Mouse (Mus musculus): ENCODE measurements around the gene Cep164. TPM values are rescaled to one million over a fixed set of nuclear protein-coding genes. Genes with fewer than 3 reads are reported as not detected.
"Not testable (repeated sequence)": the region's sequence is repeated elsewhere in the genome, so short reads cannot be mapped to it uniquely, and the experiment has no call there.

Gene Cep164
- total RNA-seq (2017) = 10.1 and 12.0 TPM in 2 replicates

DNA sequence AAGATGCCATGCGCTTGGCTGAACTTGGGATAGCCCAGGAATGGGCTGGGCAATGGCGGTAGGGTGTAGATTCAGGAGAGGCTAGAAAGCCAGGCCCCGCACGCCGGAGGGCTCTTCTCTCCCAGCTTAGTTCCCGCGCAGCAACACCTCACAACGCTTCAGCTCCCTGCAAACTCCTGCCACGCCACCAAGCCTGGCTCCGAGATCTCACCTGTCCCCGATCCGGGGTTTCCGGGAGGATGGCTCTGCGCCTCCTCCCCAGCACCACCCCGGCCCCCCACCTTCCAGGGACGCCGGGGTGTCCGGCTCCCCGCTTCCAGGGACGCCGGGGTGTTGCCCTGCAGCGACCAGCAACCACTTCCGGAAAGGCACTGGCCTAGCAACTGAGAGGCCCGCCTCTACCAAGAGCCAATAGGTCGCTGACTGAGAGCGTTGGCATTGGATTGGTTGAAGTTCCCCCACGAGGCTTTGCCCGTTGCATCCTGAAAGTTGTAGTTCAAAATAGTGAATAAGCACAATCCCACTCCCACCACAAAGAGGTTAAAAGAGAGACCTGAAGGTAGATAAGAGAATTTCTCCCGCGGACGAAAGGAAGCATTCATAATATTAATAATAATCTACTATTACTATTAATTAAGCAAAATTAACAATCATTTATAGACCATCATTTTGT, at the start of gene Cep164:
Cep164 (minus strand) TSS at position 401 of the 673 bp plus-strand sequence.
- ATAC-seq (replicated peaks in 1 of 2; ENCODE audit: insufficient read depth in 1 of 2, low FRiP score in 2 of 2, low TSS enrichment in 1 of 2, low read depth in 1 of 2, poor library complexity in 2 of 2, severe bottlenecking in 2 of 2) = peak; percentile 95 to 99

DNA sequence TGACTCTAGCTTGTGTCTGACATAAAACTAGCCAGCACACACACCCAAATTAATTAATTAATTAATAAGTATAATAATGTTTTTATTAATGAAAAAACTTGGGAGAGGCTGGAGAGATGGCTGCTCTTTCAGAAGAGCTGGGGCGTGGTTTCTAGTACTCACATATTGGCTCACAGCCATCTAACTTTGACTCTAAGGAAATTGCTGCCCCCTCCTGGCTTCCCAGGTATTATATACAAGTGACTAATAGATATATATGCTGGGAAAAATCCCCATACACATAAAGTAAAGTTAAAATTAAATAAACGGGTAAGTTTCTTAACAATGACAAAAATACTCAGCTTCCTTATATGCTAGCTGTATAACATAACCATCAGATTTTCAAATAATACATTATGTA, 49.4 kb upstream of the Cep164 start:
- no peak for ATAC-seq (replicated peaks in 1 of 2; ENCODE audit: insufficient read depth in 1 of 2, low FRiP score in 2 of 2, low TSS enrichment in 1 of 2, low read depth in 1 of 2, poor library complexity in 2 of 2, severe bottlenecking in 2 of 2)

DNA sequence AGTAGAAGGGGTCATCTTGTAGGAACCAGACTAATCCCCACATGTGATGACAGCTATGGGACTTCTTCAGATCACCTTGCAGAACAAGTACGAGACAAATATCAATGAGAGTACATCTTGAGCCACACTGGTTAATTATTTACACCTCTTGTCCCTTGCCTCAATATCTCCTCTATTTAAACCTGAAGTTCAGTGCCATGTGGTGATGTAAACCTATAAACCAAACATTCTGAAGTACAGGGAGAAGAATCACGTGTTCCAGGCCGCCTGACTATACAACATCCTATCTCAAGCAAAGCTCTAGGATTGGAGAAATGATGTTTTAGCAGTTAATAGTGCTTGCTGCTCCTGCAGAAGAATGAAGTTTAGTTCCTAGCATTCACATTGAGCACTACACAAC, 41.8 kb upstream of the Cep164 start:
- ATAC-seq (replicated peaks in 1 of 2; ENCODE audit: insufficient read depth in 1 of 2, low FRiP score in 2 of 2, low TSS enrichment in 1 of 2, low read depth in 1 of 2, poor library complexity in 2 of 2, severe bottlenecking in 2 of 2) = no peak

DNA sequence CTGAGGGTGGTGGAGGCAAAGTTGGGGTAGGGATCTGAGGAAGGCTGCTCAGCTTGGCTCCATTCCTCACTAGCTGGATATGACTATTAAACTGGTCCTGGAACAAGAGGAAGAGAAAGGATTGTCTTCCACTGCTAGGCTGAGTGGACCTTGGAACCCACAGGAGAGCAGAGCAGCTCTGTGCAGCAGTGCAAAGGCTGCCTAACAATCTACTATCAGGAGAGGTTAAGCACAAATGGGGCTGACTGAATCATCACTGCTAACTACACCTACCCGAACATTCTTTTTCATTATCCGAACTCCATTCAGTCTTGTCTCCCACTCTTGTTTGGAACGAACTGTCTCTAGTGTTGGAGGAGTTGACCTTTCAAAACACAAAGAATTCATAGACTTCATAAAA, 40.7 kb upstream of the Cep164 start:
- no peak for ATAC-seq (replicated peaks in 1 of 2; ENCODE audit: insufficient read depth in 1 of 2, low FRiP score in 2 of 2, low TSS enrichment in 1 of 2, low read depth in 1 of 2, poor library complexity in 2 of 2, severe bottlenecking in 2 of 2)

DNA sequence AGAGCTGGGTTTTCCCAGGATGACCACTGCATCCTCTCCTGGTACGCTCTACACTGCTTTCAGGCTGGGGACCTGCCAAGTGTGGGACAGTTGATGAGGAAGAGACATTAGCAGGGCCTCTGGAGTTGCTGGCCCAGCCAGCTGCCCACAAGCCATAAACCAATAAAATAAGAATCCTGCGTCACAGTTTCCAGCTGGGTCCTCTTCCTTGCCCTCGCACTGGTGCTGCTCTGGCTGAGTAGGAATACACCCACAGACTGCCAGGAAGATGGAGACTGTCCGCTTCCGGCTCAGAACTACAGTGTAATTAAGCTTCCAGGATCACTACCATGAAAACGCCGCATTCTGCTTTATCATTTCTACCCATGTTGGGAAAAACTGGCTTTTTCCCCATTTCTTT, 33.3 kb upstream of the Cep164 start:
- ATAC-seq (replicated peaks in 1 of 2; ENCODE audit: insufficient read depth in 1 of 2, low FRiP score in 2 of 2, low TSS enrichment in 1 of 2, low read depth in 1 of 2, poor library complexity in 2 of 2, severe bottlenecking in 2 of 2) = no peak

DNA sequence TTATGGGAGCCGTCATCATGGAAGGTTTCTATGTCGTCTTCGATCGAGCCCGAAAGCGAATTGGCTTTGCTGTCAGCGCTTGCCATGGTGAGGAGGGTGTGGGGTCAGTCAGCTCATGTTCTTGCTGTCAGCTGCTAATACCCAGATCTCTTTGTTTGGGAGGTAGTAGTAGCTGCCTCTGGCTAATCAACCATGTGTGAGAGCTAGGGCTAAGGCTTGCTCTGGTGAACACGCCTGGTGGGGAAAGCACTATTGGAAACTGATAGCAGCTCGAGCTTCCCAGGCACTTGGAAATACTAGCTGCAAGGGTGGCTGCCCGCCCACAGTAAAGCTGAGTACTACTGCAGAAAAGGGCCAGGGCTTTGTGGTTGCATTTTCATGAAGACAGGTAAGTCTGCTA, 30.9 kb upstream of the Cep164 start:
- no peak for ATAC-seq (replicated peaks in 1 of 2; ENCODE audit: insufficient read depth in 1 of 2, low FRiP score in 2 of 2, low TSS enrichment in 1 of 2, low read depth in 1 of 2, poor library complexity in 2 of 2, severe bottlenecking in 2 of 2)

DNA sequence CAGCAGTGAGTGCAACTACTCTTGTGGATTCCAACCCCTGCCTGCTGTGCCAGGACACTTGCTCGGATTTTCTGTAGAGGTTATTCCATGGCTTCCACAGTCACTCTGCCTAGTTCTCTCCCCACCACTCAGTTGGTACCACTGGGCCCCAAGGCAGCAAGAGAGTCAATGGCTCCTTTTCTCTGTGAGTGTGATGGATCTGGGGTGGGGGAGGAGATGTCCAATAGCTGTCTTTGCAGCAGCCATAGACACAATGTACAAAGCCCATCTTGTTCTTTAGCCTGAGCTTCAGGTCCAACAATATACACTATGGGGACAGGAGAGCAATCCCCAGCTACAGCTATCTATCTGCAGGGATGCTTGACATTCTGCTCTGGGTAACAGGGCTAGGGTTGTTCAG, 25.6 kb upstream of the Cep164 start:
- no peak for ATAC-seq (replicated peaks in 1 of 2; ENCODE audit: insufficient read depth in 1 of 2, low FRiP score in 2 of 2, low TSS enrichment in 1 of 2, low read depth in 1 of 2, poor library complexity in 2 of 2, severe bottlenecking in 2 of 2)

DNA sequence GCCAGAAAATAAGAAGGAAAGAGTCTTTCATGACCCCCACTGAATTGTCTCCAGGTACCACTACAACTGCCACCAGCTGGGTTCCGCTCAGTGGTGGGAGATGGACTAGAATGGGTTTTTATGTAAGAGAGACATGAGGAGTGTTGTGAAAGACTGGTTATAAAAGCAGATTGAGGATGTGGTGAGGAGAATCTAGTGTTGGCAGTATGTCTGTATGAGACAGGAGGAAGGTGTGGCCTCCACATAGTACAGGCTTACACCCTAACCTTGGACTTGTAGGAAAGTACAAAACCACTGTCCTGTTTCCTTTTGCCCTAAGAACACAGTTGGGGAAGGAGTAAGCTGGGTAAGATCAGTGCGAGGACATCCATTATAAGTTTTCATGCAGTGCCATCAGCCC, 25.2 kb upstream of the Cep164 start:
- peak; percentile 80 for ATAC-seq (replicated peaks in 1 of 2; ENCODE audit: insufficient read depth in 1 of 2, low FRiP score in 2 of 2, low TSS enrichment in 1 of 2, low read depth in 1 of 2, poor library complexity in 2 of 2, severe bottlenecking in 2 of 2)

DNA sequence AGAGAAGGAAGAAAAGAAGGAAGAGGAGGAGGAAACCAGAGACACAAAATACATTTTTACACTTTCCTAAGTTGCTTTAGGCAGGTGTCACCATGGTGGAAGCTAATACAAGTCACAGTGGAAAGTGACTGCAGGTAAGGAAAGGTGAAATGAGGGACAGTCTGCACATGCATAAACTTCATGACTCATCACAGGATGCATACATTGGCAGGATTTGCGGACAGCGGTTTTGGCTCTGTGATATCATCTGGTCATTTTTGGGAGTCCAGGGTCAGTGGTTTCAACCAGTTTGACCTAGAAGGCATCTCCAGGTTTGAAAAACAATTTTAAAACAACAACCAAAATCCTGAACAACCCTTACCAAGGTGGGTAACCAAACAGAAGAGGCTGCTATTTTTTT, 23.3 kb upstream of the Cep164 start:
- no peak for ATAC-seq (replicated peaks in 1 of 2; ENCODE audit: insufficient read depth in 1 of 2, low FRiP score in 2 of 2, low TSS enrichment in 1 of 2, low read depth in 1 of 2, poor library complexity in 2 of 2, severe bottlenecking in 2 of 2)

DNA sequence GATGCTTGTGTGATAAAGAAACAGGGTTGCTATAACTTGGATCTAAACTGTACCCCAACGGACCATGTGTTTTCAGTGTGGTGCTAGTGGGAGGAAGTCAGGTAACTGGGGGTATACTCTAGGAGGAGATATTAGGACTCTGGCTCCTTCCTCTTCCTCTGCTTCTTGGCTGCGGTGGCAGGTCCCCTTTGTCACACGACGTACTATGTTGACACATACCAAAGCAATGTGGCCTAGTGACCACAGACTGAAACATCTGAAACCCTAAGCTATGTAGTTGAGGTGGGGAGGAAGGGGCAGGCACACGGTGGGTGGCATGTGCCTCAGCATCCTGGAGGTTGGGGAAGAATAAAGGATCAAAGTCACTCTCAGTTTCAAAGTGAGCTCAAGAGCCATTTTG, 22.8 kb upstream of the Cep164 start:
- ATAC-seq (replicated peaks in 1 of 2; ENCODE audit: insufficient read depth in 1 of 2, low FRiP score in 2 of 2, low TSS enrichment in 1 of 2, low read depth in 1 of 2, poor library complexity in 2 of 2, severe bottlenecking in 2 of 2) = peak; percentile 35 to 56

DNA sequence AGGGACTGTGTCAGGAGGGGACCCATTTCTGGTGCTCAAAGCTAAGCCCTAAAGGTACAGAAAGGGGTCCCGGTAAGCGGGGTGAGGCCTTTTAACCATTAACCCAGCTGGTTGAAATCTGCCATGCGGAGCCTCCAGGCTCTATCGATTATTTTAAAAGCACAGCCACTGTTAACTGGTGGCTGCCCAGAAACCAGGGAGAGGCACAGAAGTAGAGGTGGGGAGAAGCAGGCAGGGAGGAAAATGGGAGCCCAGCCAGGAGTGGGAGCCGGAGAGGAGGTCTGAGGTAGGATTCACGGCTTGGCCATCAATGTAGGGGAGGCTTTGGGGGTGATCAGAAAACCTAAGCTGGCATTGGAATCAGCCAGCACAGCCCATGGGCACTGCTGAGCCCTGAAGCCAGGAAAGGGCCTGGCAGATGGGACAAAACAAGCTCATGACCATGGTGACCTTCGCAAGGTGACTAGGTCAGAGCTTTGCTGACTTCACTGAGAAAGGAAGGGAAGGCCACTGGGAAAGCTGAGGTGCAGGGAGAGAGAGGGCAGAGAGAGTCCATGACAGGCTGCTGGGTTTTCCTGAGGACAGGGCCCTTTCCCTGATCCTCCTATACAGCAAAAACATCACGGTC, 22.2 kb upstream of the Cep164 start:
- no peak for ATAC-seq (replicated peaks in 1 of 2; ENCODE audit: insufficient read depth in 1 of 2, low FRiP score in 2 of 2, low TSS enrichment in 1 of 2, low read depth in 1 of 2, poor library complexity in 2 of 2, severe bottlenecking in 2 of 2)

DNA sequence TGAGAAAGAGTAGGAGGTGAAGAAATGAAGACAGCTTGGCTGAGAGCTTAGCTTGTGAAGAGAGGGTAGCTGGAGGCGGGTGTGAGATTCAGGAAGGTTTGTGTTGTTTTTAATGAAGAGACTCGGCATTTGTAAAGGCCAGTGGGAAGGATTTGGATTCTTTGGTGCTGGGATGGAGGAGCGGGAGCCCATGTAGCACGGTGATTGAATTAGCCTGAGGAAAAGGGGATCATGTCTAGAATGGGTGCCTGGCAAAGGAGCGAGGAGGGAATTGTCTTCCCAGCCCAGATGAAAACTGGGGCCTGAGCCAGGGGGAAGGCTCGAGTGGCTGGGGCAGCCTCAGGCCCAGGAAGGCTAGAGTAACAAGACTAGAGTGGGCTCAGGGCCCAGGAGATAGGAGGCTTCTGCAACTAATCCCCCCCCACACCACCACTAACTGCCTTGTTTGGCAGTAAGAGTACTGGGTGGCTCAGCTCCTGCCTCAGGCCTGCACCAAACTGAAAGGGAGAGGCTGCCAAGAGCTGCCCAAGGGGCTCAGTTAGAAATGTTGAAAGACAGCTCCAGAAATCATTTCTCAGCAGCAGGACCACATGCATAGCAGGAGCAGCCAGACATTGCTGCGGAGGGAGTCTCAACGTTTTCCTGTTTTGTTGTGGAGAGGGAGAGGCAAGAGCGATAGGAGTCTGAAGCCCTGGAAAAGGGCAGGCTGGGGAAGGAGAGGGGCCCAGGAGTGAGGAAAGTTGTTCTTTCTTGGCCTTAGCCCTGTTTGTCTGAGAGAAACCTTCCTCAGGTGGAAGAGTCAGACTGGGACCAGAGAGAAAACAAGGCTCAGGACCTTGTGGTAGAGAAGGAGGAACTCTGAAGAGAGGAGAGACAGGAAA, 21.3 kb upstream of the Cep164 start:
- ATAC-seq (replicated peaks in 1 of 2; ENCODE audit: insufficient read depth in 1 of 2, low FRiP score in 2 of 2, low TSS enrichment in 1 of 2, low read depth in 1 of 2, poor library complexity in 2 of 2, severe bottlenecking in 2 of 2) = no peak

DNA sequence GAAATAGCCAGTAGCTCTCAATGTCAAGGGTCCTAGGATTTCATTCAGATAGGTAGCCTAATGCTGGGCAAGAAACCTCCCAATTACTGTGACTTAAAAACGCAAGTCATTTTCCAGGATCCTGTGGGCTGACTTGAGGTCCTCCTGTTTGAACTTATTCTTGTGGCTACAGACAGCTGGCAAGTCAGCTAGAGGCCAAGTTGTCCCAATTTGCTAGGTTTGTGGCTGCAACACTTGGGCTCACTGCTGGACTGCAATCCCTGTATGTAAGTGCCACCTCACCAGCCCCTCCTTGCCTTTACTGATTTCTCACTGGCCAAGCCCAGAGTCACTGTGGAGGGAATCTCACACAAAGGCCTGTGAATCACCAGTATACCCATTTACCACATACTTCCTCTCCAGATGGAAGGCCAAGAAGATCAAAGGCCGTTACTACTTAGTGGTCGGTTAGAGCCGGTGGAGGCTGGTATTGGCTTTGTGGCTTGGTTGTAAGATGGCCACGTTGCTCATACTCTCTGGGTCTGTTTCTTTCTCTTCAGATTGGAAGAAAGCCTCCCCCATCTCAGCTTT, 18.5 kb upstream of the Cep164 start:
- ATAC-seq (replicated peaks in 1 of 2; ENCODE audit: insufficient read depth in 1 of 2, low FRiP score in 2 of 2, low TSS enrichment in 1 of 2, low read depth in 1 of 2, poor library complexity in 2 of 2, severe bottlenecking in 2 of 2) = peak; percentile 56 to 65

DNA sequence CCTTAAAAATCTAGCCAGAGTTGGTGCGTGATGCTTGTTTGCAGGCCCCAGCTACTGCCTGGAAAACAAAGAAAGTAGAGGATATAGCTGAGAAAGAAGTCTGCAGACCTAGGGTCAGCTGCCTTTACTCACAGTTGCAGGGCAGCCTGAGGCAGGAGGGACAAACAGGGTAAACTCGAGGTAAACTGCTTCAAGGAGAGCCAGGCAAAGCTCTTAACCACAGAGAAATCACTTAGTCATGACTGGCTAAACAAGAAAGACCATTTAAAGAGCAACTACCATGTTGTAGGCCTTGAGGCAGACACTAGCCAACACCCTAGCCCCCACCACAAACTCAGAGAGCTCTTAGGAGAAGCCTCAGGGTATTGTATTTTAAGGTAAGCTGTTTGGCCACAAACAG, 17.7 kb upstream of the Cep164 start:
- not testable (repeated sequence) for ATAC-seq (replicated peaks in 1 of 2; ENCODE audit: insufficient read depth in 1 of 2, low FRiP score in 2 of 2, low TSS enrichment in 1 of 2, low read depth in 1 of 2, poor library complexity in 2 of 2, severe bottlenecking in 2 of 2)

DNA sequence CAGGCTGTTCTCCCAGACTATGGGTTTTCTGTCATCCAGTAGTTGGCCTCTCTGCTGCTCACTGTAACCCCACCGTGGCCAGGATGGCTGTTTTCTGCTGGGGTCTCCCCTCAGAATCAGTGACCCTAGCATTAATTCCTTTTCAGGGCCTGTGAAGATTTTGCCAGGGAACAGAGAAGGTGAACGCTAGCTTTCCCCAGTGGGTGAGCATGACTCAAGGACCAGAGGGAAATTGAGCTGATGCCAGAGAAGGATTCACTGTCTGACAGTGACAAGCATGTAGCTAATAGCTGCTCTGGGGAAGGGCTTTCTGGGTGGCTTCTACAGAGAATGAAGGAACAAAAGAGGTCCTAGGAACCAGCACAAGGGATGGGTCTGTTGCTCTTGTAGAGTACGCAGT, 17.1 kb upstream of the Cep164 start:
- no peak for ATAC-seq (replicated peaks in 1 of 2; ENCODE audit: insufficient read depth in 1 of 2, low FRiP score in 2 of 2, low TSS enrichment in 1 of 2, low read depth in 1 of 2, poor library complexity in 2 of 2, severe bottlenecking in 2 of 2)

DNA sequence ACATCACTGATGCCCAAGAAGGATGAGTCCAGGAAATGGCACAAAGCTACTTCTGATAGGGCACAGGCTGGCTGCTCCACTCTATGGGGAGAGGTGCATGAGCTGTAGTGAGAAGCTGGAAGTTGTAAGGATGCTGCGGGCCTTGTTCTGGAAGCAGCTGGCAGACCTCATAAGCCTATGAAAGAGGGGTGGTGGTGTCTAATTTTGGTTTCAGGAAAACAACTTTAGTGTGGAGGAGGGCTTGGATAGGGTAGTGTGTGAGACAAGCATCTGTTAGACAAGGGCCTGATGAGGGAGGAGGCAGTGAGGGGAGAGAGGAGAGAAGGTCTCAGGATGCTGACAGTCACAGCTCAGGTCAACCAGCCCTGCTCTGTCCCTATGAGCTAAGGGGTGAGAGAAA, 15.3 kb upstream of the Cep164 start:
- no peak for ATAC-seq (replicated peaks in 1 of 2; ENCODE audit: insufficient read depth in 1 of 2, low FRiP score in 2 of 2, low TSS enrichment in 1 of 2, low read depth in 1 of 2, poor library complexity in 2 of 2, severe bottlenecking in 2 of 2)

DNA sequence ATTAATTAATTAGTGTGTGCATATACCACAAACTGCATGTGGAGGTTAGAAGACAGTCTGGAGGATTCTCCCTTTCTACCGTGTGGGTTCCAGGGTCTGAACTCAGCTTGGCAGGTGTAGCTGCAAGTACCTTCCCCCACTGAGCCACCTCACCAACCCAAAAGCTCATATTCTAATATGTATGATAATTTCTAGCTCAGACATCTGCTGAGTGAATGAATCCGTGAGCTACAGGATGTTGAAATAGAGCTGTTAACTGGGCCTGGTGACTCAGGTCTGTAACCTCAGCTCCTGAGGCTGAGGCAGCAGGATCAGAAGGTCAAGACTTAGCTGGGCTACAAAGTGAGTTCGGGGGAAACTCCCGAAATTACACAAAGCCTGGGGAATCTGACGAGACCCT, 14.5 kb upstream of the Cep164 start:
- no peak for ATAC-seq (replicated peaks in 1 of 2; ENCODE audit: insufficient read depth in 1 of 2, low FRiP score in 2 of 2, low TSS enrichment in 1 of 2, low read depth in 1 of 2, poor library complexity in 2 of 2, severe bottlenecking in 2 of 2)

DNA sequence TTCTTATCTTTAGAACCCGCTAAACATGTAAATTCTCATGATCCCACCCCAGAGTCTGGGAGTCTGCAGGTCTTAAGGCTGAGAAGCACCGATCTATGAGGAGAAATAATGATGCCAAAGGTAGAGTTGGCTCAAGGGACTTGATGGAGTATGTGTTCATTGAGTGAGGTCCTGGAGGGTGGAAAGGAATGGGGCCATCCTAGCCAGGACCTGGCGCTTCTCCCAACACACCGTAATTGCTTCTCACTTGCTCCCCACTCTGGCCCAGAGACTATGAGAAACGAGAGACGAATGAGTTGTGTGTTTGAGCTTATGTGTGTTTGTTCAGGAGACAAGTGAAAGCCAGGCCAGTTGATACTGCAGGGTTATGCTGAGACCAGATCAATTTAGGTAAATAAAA, 13.0 kb upstream of the Cep164 start:
- ATAC-seq (replicated peaks in 1 of 2; ENCODE audit: insufficient read depth in 1 of 2, low FRiP score in 2 of 2, low TSS enrichment in 1 of 2, low read depth in 1 of 2, poor library complexity in 2 of 2, severe bottlenecking in 2 of 2) = no peak

All from hematopoietic stem cell, adult 5-6 weeks (primary cell).